Mouse (Mus musculus) hindbrain, embryonic 16.5 days (tissue): Measurements from ENCODE around the gene 1110059G10Rik. TPM values are rescaled to one million over a fixed set of nuclear protein-coding genes. Genes with fewer than 3 reads are reported as not detected.
A peak's percentile ranks its signal among the peaks of the same experiment; 100 is the strongest.

Experiments
- ATAC-seq: fragments of 200-750 bp; cut with Nextera tagmentation; 2 replicates; pipeline ENCODE4 v1.8.0; 2017; ENCODE audit warnings: moderate TSS enrichment, moderate library complexity
- H3K27ac ChIP-seq: fragments of 300-500 bp; sonication (generic); 2 replicates; pipeline ENCODE4 v1.5.1; 2014; ENCODE audit warnings: low read depth, mild to moderate bottlenecking, control low read depth, low read length, moderate library complexity
- H3K27me3 ChIP-seq: fragments of 300-500 bp; sonication (generic); replicated peaks from 2 replicates; pipeline ENCODE4 v1.6.1; 2014; ENCODE audit warnings: low read length; ENCODE audit not compliant: control insufficient read depth, insufficient read depth
- H3K36me3 ChIP-seq: fragments of 300-500 bp; sonication (generic); 2 replicates; pipeline ENCODE4 v1.6.1; 2014; ENCODE audit warnings: mild to moderate bottlenecking, low read length, moderate library complexity, mixed read lengths; ENCODE audit not compliant: control insufficient read depth, insufficient read depth
- H3K4me1 ChIP-seq: fragments of 300-500 bp; sonication (generic); 2 replicates; pipeline ENCODE4 v1.6.1; 2014; ENCODE audit warnings: low read depth, low read length; ENCODE audit not compliant: control insufficient read depth, insufficient read depth
- H3K4me2 ChIP-seq: fragments of 300-500 bp; sonication (generic); 2 replicates; pipeline ENCODE4 v1.6.1; 2014; ENCODE audit warnings: mild to moderate bottlenecking, low read length, control low read depth, moderate library complexity
- H3K4me3 ChIP-seq: fragments of 300-500 bp; sonication (generic); 2 replicates; pipeline ENCODE4 v1.5.1; 2014; ENCODE audit warnings: mild to moderate bottlenecking, low read length, control low read depth, moderate library complexity
- H3K9ac ChIP-seq: fragments of 300-500 bp; sonication (generic); 2 replicates; pipeline ENCODE4 v1.6.1; 2014; ENCODE audit warnings: low read depth, mild to moderate bottlenecking, control low read depth, low read length, moderate library complexity
- H3K9me3 ChIP-seq: fragments of 300-500 bp; sonication (generic); 2 replicates; pipeline ENCODE4 v1.6.1; 2014; ENCODE audit warnings: mild to moderate bottlenecking, low read length, moderate library complexity; ENCODE audit not compliant: control insufficient read depth
- WGBS: fragments of 180-500 bp; shearing (Covaris S2); extraction: QIAGEN DNeasy Blood & Tissue Kit; methylation state at CpG from one replicate; pipeline ENCODE4 v1.1.7; 2014; 5-methylcytosine and 5-hydroxymethylcytosine counted together
- polyA plus RNA-seq: library from polyadenylated mRNA; unstranded; fragments of >200 nt; fragmentation: Nextera tagmentation; extraction: Ambion mirVana; gene quantifications from 2 replicates; pipeline ENCODE4 v1.2.1, GENCODE M21; 2015

The 1110059G10Rik gene
- 24.8 and 25.0 TPM in 2 replicates for polyA plus RNA-seq

DNA sequence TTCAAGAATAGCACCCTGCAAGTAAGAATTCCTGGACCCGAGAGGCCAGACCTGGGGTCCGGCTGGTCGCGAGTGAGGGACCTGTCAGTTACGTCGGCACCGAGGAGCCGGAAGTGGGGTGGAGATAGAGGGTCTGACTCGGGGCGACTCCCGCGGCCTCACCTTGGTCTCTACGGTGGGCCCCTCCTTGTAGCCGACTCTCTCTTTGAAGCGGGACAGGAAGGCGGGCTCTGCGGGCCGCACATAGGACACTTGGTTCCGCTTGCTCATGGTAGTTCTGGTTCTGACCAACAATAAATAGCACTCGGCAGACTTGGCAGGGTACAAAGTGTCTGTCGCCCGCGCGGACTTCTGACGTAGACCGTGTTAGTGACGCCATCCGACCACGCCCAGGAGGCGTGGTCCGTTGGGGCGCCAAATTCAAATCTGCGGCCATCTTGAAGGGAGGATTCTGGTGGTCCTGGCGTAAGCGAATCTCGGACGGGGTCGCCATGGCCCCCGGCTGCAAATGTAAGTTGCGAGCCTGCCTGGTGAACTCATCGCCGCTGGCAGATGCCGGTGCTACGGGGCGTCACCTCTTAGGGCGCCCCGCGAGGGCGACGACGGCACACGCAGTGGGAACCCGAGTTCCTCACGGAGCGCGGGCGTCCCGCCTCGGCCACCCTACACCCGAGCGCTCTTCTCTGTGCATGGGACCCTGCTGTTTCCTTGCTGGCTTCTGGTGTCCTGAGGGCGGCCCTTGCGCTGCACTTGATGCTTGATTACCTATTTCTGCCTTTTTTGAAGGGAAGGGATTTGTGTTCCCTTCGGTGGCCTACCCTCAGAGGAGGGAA, at the start of gene 1110059G10Rik, which contains the start of gene Kif15:
Gene 1110059G10Rik, minus strand, starts transcription at position 358 of the 833 bp plus-strand sequence.
Gene Kif15, plus strand, starts transcription at position 404 of the 833 bp plus-strand sequence.
- 0% methylated on average over 64 of the region's 64 CpGs for WGBS
- peak within 1 kb of the TSS; percentile 80 for H3K27ac ChIP-seq
- H3K9ac ChIP-seq, result peak within 1 kb of the TSS; percentile 83
- H3K4me2 ChIP-seq, result peak within 1 kb of the TSS; percentile 92
- no peaks in the 10 kb centered on the region for H3K36me3 ChIP-seq
- H3K4me1 ChIP-seq, result peaks cover 5% of the 10 kb centered on the region
- no peaks in the 10 kb centered on the region for H3K27me3 ChIP-seq
- ATAC-seq, result peak; percentile 98
- H3K4me3 ChIP-seq, result peak within 1 kb of the TSS; percentile 75
- no peaks in the 10 kb centered on the region for H3K9me3 ChIP-seq

DNA sequence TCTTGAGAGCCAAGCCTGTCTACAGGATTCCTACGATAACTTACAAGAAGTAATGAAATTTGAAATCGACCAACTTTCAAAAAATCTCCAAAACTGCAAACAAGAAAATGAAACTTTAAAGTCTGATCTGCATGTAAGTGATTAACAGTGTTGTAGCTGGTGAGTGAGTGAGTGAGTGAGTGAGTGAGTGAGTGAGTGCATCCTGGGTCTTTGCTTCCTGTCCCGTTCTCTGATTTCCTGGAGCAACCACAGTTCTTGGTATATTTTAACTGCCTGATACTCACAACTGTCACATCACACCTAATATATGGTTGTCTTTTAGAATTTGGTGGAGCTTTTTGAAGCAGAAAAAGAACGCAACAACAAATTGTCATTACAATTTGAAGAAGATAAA, 48.4 kb upstream of the 1110059G10Rik start:
- 97% methylated on average over 4 of the region's 4 CpGs for WGBS
- no peak for ATAC-seq

DNA sequence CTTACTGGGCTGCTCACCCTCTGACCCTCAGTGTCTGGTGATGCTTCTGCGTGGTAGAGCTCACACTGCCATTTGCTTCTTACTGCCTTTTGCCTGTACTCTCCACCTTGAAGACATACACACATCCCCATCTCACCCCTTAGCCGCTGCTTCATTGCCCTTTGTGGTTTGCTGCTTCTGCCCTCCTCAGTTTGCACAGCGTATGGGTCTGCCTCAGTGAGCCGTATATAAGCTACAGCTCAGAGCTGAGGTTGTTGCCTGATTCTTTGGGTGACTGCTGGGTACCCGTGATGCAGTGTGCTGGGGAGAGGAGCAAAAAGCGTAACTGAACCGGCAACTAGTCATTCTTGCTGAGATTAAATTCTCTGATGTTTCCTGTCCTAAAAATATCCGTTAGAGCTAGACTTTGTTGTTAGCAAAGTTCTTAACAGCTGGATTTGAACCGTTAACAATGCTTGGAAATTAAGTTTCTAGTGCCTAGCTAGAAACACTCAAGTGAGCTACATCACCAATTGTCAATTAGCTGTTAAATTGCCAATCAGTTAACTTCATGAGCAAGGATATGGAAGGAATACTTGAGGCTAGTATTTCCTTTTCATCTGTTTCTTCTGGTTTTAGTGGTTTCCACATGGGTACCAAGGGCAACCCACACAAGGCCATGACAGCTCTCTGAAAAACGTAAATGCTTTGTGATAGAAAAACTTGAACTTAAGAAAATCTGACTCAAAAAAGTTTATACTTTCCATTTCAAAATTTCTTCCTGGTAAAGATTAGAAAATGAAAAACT, 47.8 kb upstream of the 1110059G10Rik start:
- Histone ChIP-seq H3K27me3 (no peaks in the 10 kb centered on the region), H3K9me3 (no peaks in the 10 kb centered on the region), H3K27ac (no peak overlapping the region), H3K4me2 (no peak overlapping the region), H3K4me3 (no peak overlapping the region), H3K4me1 (no peaks in the 10 kb centered on the region), H3K36me3 (no peaks in the 10 kb centered on the region), H3K9ac (no peak overlapping the region)
- no peak for ATAC-seq
- WGBS, result 95% methylated on average over 10 of the region's 10 CpGs

More for the DNA sequence above, 48.4 kb upstream of the 1110059G10Rik start:
- Histone ChIP-seq H3K27ac (no peak overlapping the region), H3K9ac (no peak overlapping the region), H3K4me2 (no peak overlapping the region), H3K36me3 (no peaks in the 10 kb centered on the region), H3K27me3 (no peaks in the 10 kb centered on the region), H3K4me3 (no peak overlapping the region), H3K9me3 (no peaks in the 10 kb centered on the region), H3K4me1 (no peaks in the 10 kb centered on the region)

DNA sequence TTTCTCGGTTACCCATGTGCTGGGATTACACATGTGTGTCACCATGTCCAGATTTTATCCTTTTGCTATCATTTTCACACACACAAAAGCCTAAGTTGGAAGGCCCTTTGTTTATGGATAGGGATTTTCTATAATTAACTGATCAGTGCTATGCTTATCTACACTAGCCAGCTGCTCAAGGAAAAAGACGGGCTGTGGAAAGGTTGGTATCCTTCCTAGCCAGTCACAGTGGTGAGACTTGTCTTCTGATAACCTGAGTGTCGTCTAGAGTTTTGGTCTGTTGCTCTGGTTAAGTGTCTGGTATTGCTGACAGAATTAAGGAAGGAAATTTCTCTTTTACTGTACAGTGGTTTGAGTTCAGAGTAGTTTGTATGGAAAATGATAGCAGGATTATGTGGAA, 21.9 kb downstream of the 1110059G10Rik start:
- Histone ChIP-seq H3K27ac (no peak overlapping the region), H3K4me1 (peaks cover under 1% of the 10 kb centered on the region), H3K27me3 (no peaks in the 10 kb centered on the region), H3K9me3 (no peaks in the 10 kb centered on the region), H3K36me3 (peaks cover 60% of the 10 kb centered on the region), H3K9ac (no peak overlapping the region), H3K4me2 (no peak overlapping the region), H3K4me3 (no peak overlapping the region)
- WGBS, result 94% methylated on average over 3 of the region's 3 CpGs
- no peak for ATAC-seq

DNA sequence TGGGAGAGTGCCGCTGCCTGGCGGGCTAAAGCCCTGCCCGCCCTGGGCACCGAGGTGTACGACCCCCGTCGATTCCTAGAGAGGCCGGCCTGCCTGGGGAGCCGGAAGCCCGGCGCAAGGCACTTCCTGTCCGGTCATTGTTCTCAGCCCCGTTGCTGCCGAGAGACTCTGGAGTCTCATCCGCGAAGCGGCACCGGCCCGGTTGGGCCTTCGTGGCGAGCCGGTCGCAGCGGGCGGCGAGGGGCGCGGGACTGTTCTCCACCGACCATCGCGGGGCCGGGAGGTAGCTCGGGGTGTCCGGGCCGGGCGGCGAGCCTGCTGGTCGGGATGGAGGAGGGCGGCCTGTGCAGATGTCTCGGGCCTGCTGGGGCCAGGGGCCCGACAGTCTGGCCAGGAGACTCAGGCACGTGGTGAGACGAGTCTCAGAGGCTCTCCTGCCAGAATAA, 27.8 kb downstream of the 1110059G10Rik start, which contains the start of gene Zfp105:
Gene Zfp105, plus strand, starts transcription at position 137 of the 446 bp plus-strand sequence.
- peak within 1 kb of the TSS; percentile 90 for H3K9ac ChIP-seq
- no peaks in the 10 kb centered on the region; the same call in 1 of the 2 replicates for H3K27me3 ChIP-seq
- H3K36me3 ChIP-seq, result peaks cover 28% of the 10 kb centered on the region
- H3K4me1 ChIP-seq, result peaks cover 3% of the 10 kb centered on the region
- H3K27ac ChIP-seq, result peak within 1 kb of the TSS; percentile 84
- H3K4me2 ChIP-seq, result peak within 1 kb of the TSS; percentile 63
- peak; percentile 99 for ATAC-seq
- under 1% methylated on average over 43 of the region's 43 CpGs for whole genome bisulfite sequencing
- H3K9me3 ChIP-seq, result no peaks in the 10 kb centered on the region
- H3K4me3 ChIP-seq, result peak within 1 kb of the TSS; percentile 75

DNA sequence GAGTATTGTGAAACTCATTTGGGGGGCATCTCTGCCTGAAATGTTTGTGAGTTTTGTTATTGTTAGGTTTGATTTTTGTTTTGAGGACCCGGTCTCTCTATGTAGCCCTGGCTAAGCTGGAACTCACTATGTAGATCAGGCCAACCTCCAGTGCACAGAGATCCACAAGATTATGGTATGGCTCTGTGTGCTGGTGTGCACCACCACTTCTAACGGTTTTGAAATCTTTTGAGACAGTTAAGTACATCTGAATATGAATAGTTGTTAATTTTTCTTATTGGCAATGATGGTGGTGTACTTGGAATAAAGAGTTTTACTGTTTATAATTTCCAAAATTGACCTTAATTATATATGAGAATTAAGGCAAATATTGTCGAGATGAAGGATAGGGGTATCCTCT, 28.4 kb downstream of the 1110059G10Rik start:
- H3K9me3 ChIP-seq, result no peaks in the 10 kb centered on the region
- peak overlapping the region; percentile 63 for H3K4me2 ChIP-seq
- H3K4me1 ChIP-seq, result peaks cover 3% of the 10 kb centered on the region
- peaks cover 23% of the 10 kb centered on the region for H3K36me3 ChIP-seq
- 27% methylated on average over 3 of the region's 3 CpGs for WGBS
- peaks cover 2% of the 10 kb centered on the region; the same call in 1 of the 2 replicates for H3K27me3 ChIP-seq
- peak overlapping the region; percentile 75 for H3K4me3 ChIP-seq
- no peak overlapping the region for H3K27ac ChIP-seq
- no peak for ATAC-seq
- peak overlapping the region; percentile 90 for H3K9ac ChIP-seq

DNA sequence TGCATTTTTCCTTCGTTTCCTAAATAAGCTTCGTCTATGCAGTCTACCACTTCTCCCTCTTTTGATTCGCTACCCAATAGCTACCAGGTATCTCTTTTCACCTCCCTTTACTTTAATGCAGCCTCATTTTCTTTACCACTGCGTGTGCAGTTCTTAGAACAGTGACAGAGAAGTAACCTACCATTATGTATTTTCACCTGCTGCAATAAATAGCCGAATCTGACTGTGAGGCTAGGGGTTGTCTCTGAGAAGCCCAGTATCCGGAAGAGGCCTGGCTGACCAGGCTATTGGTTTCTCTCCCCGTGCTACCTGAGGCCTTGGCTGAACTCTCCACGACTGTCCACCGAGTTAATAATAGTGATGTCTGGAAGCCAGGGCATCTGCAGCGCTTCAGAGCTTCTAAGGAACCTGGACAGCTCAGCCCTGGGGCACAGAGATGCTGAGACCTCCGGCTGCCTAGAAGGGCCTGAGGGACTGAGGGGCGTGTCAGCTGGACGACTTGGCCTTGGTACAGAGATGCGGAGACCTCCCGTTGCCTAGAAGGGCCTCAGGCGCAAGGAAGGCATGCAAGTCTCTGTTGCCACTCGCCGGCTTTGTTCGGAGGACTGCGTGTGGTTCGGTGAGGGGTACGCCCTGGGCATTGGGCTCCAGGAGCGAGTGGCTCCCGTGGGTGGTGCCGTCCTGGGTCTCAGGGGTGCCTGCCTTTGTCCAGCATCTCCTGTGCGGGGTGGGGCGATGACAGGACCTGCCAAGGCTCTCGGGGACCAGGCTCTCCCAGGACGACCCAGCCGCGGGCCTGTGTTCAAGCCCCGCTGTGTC, 47.9 kb downstream of the 1110059G10Rik start:
- 13% methylated on average over 32 of the region's 32 CpGs for WGBS
- peak overlapping the region; percentile 70 for H3K4me2 ChIP-seq
- H3K4me1 ChIP-seq, result peaks cover 12% of the 10 kb centered on the region
- H3K27me3 ChIP-seq, result no peaks in the 10 kb centered on the region
- ATAC-seq, result peak; percentile 99
- peak overlapping the region; percentile 55 for H3K4me3 ChIP-seq
- H3K9ac ChIP-seq, result peak overlapping the region; percentile 75
- no peaks in the 10 kb centered on the region for H3K9me3 ChIP-seq
- H3K36me3 ChIP-seq, result peaks cover 10% of the 10 kb centered on the region
- peak overlapping the region; percentile 20; the same call in 1 of the 2 replicates for H3K27ac ChIP-seq

DNA sequence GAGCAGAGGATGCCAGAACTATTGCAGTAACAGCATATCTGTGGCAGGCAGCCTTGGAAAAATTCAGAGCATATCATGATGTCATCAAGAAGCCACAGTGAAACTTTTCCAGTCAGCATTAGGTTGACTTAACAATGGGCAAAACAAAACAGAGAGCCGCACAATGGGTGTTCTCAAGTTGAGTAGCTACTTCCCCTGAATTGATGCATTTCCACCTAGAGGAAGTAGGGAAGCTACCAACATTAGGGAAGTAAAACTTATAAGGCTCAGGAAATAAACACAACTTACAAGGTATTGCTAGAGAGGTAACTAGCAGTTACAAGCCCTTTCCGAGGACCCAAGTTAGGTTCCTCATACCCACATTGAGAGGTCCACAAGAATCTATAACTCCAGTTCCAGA, 49.8 kb downstream of the 1110059G10Rik start:
- no peak overlapping the region for H3K4me3 ChIP-seq
- H3K9me3 ChIP-seq, result peaks cover under 1% of the 10 kb centered on the region
- 94% methylated on average over 2 of the region's 2 CpGs for WGBS
- H3K9ac ChIP-seq, result no peak overlapping the region
- no peak overlapping the region for H3K4me2 ChIP-seq
- ATAC-seq, result no peak
- peaks cover 12% of the 10 kb centered on the region for H3K4me1 ChIP-seq
- H3K27ac ChIP-seq, result no peak overlapping the region
- no peaks in the 10 kb centered on the region for H3K27me3 ChIP-seq
- peaks cover 6% of the 10 kb centered on the region for H3K36me3 ChIP-seq
